Mouse (Mus musculus): ENCODE data around the gene Olfr613.
"Not testable (repeated sequence)": the region's sequence is repeated elsewhere in the genome, so short reads cannot be mapped to it uniquely, and the experiment has no call there.

The Olfr613 gene

GRCm38 (mm10) chr7:103547774-103548173 lies at the start of gene Olfr613:
TSS of gene Olfr613 (plus strand) at chr7:103548074.
- DNase-seq (ENCODE audit: inconsistent ontology term): no peak

GRCm38 (mm10) chr7:103512022-103512421 lies 35.9 kb upstream of the Olfr613 start, which contains the start of gene Olfr610:
TSS of gene Olfr610 (minus strand) at chr7:103512122.
- no peak for DNase-seq (ENCODE audit: inconsistent ontology term)

- DNase-seq (ENCODE audit: inconsistent ontology term): not testable (repeated sequence)
These were observed 27.1 kb upstream of the Olfr613 start, which contains the start of gene Olfr611 for GRCm38 (mm10) chr7:103520746-103521145. TSS of gene Olfr611 (minus strand) at chr7:103520846.

- not testable (repeated sequence) for DNase-seq (ENCODE audit: inconsistent ontology term)
These were observed 5.3 kb upstream of the Olfr613 start, which contains the start of gene Olfr612 for GRCm38 (mm10) chr7:103542617-103543016. TSS of gene Olfr612 (minus strand) at chr7:103542717.

GRCm38 (mm10) chr7:103555779-103556178 lies 7.9 kb downstream of the Olfr613 start, which contains the start of gene Olfr615:
TSS of gene Olfr615 (plus strand) at chr7:103556079.
- no peak for DNase-seq (ENCODE audit: inconsistent ontology term)

- no peak for DNase-seq (ENCODE audit: inconsistent ontology term)
These were observed 21.2 kb downstream of the Olfr613 start, which contains the start of gene Olfr616 for GRCm38 (mm10) chr7:103569043-103569442. TSS of gene Olfr616 (minus strand) at chr7:103569143.

DNA sequence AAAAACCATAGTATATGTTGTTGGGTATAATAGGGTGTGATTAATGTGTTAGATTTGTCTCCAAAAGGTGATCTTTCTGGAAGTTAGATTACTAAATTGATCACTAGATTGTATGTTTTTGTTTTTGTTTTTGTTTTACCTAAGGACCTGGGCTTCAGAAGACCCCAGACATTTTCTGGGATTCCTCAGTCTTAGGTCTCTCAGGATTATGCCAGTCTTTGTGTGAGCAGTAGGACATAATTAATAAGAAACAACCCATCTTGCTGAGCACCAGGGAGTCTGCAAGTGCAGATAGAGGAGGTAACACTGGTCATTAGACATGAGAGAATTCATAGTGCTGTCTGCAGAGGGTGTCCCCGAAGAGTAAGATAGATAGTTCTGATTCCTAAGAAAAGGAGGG lies 24.9 kb downstream of the Olfr613 start, which contains the start of gene Olfr617:
TSS of gene Olfr617 (plus strand) at position 301 of the 400 bp plus-strand sequence.
- DNase-seq (ENCODE audit: inconsistent ontology term): no peak

- DNase-seq (ENCODE audit: inconsistent ontology term): no peak
These were observed 41.9 kb downstream of the Olfr613 start, which contains the start of gene Olfr618 for GRCm38 (mm10) chr7:103589803-103590202. TSS of gene Olfr618 (plus strand) at chr7:103590103.

GRCm38 (mm10) chr7:103600275-103600674 lies 52.4 kb downstream of the Olfr613 start, which contains the start of gene Olfr619:
TSS of gene Olfr619 (plus strand) at chr7:103600575.
- no peak for DNase-seq (ENCODE audit: inconsistent ontology term)
